Mouse (Mus musculus): ENCODE measurements around the gene Ppp1r14c.
"Not testable (repeated sequence)": the region's sequence is repeated elsewhere in the genome, so short reads cannot be mapped to it uniquely, and the experiment has no call there.

Ppp1r14c gene

DNA sequence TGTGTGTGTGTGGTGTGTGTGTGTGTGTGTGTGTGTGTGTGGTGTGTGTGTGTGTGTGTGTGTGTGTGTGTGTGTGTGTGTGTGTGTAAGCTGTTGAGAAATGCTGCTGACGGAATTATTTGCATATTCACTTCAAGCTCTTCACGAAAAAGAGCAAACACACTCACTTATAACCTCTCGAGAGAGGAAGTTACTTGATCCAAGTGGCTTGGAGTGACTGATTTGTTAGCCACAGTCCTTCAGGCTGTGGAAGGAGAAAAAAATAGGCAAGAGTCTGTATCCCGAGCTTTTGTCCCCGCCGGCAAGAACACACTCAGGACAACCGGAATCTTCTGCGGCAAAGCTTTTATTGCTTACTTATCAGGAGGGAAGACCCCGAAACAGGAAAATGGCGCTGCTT lies 80.9 kb downstream of the Ppp1r14c start:
- in situ Hi-C loops (cut with MboI; ENCODE audit: low pct_unique_long_range_greater_than_20kb in 1 of 2, low sequenced_read_pairs in 2 of 2, unreplicated experiment in 1 of 2): not testable (repeated sequence)

GRCm38 (mm10) chr10:3448699-3449098 lies 82.8 kb downstream of the Ppp1r14c start:
- in situ Hi-C loops (cut with MboI; ENCODE audit: low pct_unique_long_range_greater_than_20kb in 1 of 2, low sequenced_read_pairs in 2 of 2, unreplicated experiment in 1 of 2): no loop called here

DNA sequence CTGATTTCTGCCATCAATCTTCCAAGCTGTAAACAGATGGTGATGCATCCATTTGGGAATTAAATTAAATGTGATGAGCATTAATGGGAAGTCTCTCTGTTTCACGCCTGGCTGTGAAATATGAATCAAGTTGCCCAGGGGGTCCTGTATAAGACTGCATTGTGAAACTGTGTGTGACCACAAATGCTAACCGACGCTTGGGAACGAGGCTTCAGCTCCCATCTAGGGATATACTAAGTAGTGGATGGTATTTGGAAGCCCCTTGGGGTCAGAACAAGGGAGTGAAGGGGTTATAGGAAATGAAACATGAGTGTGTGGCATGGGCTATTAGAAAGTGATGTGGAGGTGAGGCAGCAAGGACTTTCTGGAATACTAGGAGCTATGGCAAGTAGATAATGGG lies 86.1 kb downstream of the Ppp1r14c start:
- in situ Hi-C loops (cut with MboI; ENCODE audit: low pct_unique_long_range_greater_than_20kb in 1 of 2, low sequenced_read_pairs in 2 of 2, unreplicated experiment in 1 of 2): no loop called here

DNA sequence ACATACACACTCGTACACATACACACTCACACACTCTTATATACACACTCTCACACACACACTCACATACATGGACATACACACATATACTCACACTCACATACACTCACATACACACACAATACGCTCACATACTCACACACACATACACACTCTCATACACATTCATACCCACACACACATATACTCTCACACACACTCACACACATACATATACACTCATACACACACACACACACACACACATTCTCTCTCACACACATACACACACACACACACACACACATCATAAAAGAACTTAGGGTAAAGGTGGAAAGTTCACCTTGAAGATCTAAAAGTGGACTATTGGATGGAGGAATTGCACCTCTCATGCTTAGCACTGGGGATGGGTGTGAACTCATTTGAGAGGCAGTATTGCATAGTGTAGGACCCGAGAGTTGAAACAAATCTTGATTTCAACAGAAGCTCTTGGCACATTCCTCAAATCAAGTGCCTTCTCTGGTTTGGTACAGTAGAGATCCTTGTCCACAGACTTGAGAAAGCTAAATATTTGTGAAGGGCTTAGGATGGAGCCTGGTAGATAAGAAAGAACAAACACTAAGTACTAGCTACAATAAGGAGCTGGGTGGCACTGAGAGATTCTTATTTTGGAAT lies 87.1 kb downstream of the Ppp1r14c start:
- in situ Hi-C loops (cut with MboI; ENCODE audit: low pct_unique_long_range_greater_than_20kb in 1 of 2, low sequenced_read_pairs in 2 of 2, unreplicated experiment in 1 of 2): no loop called here

- in situ Hi-C loops (cut with MboI; ENCODE audit: low pct_unique_long_range_greater_than_20kb in 1 of 2, low sequenced_read_pairs in 2 of 2, unreplicated experiment in 1 of 2): no loop called here
Measured at GRCm38 (mm10) chr10:3458686-3459085, 92.8 kb downstream of the Ppp1r14c start.

GRCm38 (mm10) chr10:3460841-3461240 lies 95.0 kb downstream of the Ppp1r14c start:
- in situ Hi-C loops (cut with MboI; ENCODE audit: low pct_unique_long_range_greater_than_20kb in 1 of 2, low sequenced_read_pairs in 2 of 2, unreplicated experiment in 1 of 2): no loop called here

GRCm38 (mm10) chr10:3466135-3466626 lies 100.3 kb downstream of the Ppp1r14c start:
- in situ Hi-C loops (cut with MboI; ENCODE audit: low pct_unique_long_range_greater_than_20kb in 1 of 2, low sequenced_read_pairs in 2 of 2, unreplicated experiment in 1 of 2): no loop called here

DNA sequence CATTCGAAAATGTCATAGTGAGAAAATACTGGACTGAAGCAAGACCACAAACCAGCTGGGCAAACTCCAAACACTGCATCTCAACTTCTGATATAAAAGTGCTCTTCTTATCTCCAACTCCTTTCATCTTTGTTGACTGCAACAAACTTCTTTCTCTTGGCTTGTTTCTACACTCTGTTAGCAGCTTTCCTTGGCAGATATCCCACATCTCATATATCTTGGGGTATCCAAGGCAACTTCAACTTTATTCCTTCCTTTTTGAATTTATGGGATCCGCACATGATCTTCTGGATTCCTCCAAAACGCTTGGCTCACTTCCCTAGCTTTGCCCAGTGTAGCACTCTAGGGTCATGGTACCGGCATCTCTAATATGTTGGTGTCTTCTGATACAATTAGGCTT lies 102.7 kb downstream of the Ppp1r14c start:
- in situ Hi-C loops (cut with MboI; ENCODE audit: low pct_unique_long_range_greater_than_20kb in 1 of 2, low sequenced_read_pairs in 2 of 2, unreplicated experiment in 1 of 2): no loop called here

DNA sequence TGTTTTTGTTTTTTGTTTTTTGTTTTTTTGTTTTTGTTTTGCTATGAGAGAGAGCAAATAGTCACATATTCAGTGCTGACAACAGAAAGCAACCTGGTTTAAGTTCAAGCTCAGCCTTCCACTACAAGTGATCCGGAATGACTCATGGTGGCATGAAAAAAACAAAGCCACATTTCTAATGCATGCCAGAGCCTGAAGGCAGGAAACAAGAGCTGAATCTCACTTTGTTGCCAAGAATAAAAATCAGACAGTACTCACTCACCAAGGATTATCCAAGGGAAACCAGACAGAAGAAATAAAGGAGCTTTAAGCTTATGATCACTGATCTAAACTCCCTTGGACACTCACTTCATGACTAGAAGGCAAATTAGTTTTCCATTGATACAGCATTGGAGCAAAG lies 110.8 kb downstream of the Ppp1r14c start:
- in situ Hi-C loops (cut with MboI; ENCODE audit: low pct_unique_long_range_greater_than_20kb in 1 of 2, low sequenced_read_pairs in 2 of 2, unreplicated experiment in 1 of 2): no loop called here

DNA sequence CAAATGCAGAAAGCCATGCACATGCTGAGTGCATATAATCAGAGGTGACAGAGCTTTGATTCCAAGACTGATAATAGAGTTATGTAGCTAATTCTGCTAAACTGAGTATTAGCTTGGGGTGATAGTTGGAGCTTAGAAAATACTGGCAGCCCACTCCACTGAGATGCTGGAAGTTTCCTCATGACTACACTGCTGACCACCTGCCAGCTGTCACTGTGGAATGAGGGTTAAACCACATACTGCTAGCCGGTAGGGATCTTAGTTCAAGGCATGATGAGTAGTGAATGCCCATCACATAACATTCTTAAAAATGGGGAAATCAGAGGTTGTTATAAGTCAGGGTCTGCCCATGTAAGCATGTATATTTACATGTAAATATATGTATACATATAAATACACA lies 113.9 kb downstream of the Ppp1r14c start:
- in situ Hi-C loops (cut with MboI; ENCODE audit: low pct_unique_long_range_greater_than_20kb in 1 of 2, low sequenced_read_pairs in 2 of 2, unreplicated experiment in 1 of 2): no loop called here

DNA sequence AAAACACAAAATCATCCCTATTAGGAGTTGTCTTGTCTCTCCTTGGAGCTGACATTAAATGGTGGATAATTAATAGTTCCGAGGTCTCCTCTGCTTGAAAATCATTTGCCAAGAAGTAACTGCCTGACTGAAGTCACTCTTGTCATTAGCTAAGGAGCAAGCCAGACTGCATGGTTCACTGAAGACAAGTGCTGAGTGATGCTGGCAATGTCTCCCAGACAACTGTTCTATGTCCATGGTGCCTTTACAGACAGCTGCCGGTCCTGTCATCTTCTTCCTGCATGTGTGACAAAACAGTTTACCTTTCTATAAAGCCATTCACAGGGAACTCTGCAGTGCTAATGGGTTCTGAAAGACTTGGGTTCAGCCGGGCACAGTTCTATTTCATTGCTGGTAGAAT lies 124.2 kb downstream of the Ppp1r14c start:
- in situ Hi-C loops (cut with MboI; ENCODE audit: low pct_unique_long_range_greater_than_20kb in 1 of 2, low sequenced_read_pairs in 2 of 2, unreplicated experiment in 1 of 2): no loop called here

DNA sequence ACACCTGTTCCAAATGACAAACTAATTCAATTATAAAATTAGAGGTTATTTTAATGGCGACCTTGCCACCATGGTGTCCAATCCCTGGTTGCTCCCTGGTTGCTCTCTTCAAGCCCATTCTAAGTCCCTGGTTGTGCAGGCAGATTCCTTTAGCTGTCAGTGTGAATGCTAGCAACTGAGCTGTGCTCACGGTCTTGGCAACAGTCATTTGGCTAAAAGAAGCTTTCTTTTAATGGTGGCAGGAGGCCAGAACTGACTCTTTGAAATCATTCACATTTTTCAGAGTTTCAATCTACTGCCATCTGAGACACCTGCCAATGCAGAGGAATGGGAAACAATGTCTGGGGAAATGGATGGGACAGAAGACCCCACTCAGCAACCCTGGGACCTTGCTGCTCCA lies 130.9 kb downstream of the Ppp1r14c start:
- in situ Hi-C loops (cut with MboI; ENCODE audit: low pct_unique_long_range_greater_than_20kb in 1 of 2, low sequenced_read_pairs in 2 of 2, unreplicated experiment in 1 of 2): no loop called here

DNA sequence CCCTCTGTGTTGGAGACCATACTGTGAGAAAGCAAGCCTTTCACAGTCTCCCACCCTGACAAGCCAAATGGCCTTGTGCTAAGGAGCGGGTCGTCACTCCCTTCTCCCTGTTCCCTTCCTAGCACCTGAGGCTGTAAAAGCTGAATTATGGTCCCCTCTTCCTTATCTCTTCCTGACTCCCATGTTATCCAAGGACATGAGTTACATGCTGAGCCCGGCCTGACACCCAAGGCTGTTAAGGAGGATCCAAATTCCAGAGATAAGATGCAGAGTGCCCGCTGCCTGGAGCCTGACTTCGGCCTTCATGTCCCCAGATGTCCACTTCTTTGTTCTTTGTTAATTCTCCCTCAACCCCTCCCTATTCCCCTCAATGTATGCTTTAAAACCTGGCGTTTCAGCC lies 135.0 kb downstream of the Ppp1r14c start:
- in situ Hi-C loops (cut with MboI; ENCODE audit: low pct_unique_long_range_greater_than_20kb in 1 of 2, low sequenced_read_pairs in 2 of 2, unreplicated experiment in 1 of 2): not testable (repeated sequence)

- in situ Hi-C loops (cut with MboI; ENCODE audit: low pct_unique_long_range_greater_than_20kb in 1 of 2, low sequenced_read_pairs in 2 of 2, unreplicated experiment in 1 of 2): no loop called here
Measured at GRCm38 (mm10) chr10:3507484-3508221, 141.8 kb downstream of the Ppp1r14c start.

- in situ Hi-C loops (cut with MboI; ENCODE audit: low pct_unique_long_range_greater_than_20kb in 1 of 2, low sequenced_read_pairs in 2 of 2, unreplicated experiment in 1 of 2): no loop called here
Measured at GRCm38 (mm10) chr10:3508222-3508588, 142.3 kb downstream of the Ppp1r14c start.

- in situ Hi-C loops (cut with MboI; ENCODE audit: low pct_unique_long_range_greater_than_20kb in 1 of 2, low sequenced_read_pairs in 2 of 2, unreplicated experiment in 1 of 2): no loop called here
Measured at GRCm38 (mm10) chr10:3508746-3509145, 142.9 kb downstream of the Ppp1r14c start.

GRCm38 (mm10) chr10:3509663-3510277 lies 143.9 kb downstream of the Ppp1r14c start:
- in situ Hi-C loops (cut with MboI; ENCODE audit: low pct_unique_long_range_greater_than_20kb in 1 of 2, low sequenced_read_pairs in 2 of 2, unreplicated experiment in 1 of 2): no loop called here

DNA sequence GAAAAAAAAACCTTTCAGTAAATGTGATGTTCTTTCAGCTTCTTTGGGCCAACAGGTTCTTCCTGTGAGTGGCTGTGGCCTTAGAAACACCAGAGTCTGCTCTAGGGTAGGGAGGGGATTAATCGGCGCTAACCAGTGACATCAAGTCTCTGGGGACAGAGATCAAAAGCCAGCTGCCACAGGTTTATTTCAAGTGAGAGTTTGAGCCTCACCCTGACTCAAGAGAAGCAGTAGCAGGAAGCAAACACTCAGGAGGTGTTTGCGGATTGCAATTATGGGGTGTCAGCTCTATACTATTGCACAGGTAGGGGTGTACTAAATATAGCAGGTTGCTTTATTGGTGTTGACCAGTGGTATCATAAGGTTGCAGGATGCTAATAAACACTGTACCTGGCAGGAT lies 144.6 kb downstream of the Ppp1r14c start:
- in situ Hi-C loops (cut with MboI; ENCODE audit: low pct_unique_long_range_greater_than_20kb in 1 of 2, low sequenced_read_pairs in 2 of 2, unreplicated experiment in 1 of 2): no loop called here

DNA sequence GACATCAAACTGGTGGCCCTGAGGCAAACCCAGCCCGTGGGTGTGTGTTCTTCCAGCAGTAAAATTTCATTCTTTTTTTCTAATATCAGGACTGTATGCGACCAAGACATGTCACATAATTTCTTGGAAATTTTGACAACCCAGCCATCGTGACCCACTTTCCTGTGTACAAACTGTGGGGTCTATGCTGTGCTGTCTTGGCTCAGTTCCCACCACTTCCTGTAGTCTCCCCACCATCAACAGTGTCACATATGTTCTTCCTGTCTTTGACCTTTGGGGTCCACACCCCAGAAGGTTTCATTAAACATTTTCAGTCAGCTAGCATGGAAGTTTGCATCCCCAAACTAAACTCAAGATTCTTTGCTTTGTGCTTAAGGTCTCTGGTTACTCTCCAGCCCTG lies 145.5 kb downstream of the Ppp1r14c start:
- in situ Hi-C loops (cut with MboI; ENCODE audit: low pct_unique_long_range_greater_than_20kb in 1 of 2, low sequenced_read_pairs in 2 of 2, unreplicated experiment in 1 of 2): no loop called here

All from mouse embryonic stem cell (cell line).